Mouse (Mus musculus) adrenal gland, postnatal 4 days (tissue): Measurements from ENCODE around the gene Pi4ka. TPM values are rescaled to one million over a fixed set of nuclear protein-coding genes. Genes with fewer than 3 reads are reported as not detected.

Experiments
- DNase-seq, 2 experiments: peaks; one replicate each; pipeline ENCODE4 v3.0.0; 2021 to 2022; ENCODE audit warnings: low spot score in 2 of 2, mixed read lengths in 2 of 2
- long read RNA-seq, 2 experiments: library from polyadenylated mRNA; stranded (forward); transcript quantifications; one replicate each; pipeline ENCODE4 v2.0.0; 2021
- total RNA-seq, 2 experiments: library from RNA; stranded (reverse); gene quantifications; 2 replicates each; pipeline ENCODE4 v1.2.3; 2021

Pi4ka gene
- 10 to 100 TPM; 65.0 to 70.9 TPM for total RNA-seq
- long read RNA-seq, experiment 1, partial matches to known transcripts: 3 of 7 reads
- long read RNA-seq, experiment 1, other reads (novel, unspliced or antisense): 1 of 7 reads
- long read RNA-seq, experiment 2, partial matches to known transcripts: 18 of 20 reads
- long read RNA-seq, experiment 2, other reads (novel, unspliced or antisense): 2 of 20 reads

- peak; percentile 99 to 100 for DNase-seq
Measured at GRCm38 (mm10) chr16:17405736-17406443, at the start of gene Pi4ka, which contains the start of gene Snap29. Gene Pi4ka (minus strand): TSS chr16:17406314. Gene Snap29 (plus strand): TSS chr16:17405986.

GRCm38 (mm10) chr16:17452373-17452715 lies 46.2 kb upstream of the Pi4ka start:
- DNase-seq: peak in 1 of 2 experiments; percentile 13

- DNase-seq: peak; percentile 94 to 97
Measured at GRCm38 (mm10) chr16:17451541-17452372, 45.6 kb upstream of the Pi4ka start, which contains the start of gene Crkl. Gene Crkl (plus strand): TSS chr16:17451987.

GRCm38 (mm10) chr16:17432576-17432975 lies 26.5 kb upstream of the Pi4ka start:
- DNase-seq: no peak

GRCm38 (mm10) chr16:17423021-17423420 lies 16.9 kb upstream of the Pi4ka start:
- no peak for DNase-seq

- DNase-seq: no peak
Measured at GRCm38 (mm10) chr16:17410209-17410608, 4.1 kb upstream of the Pi4ka start.

- no peak for DNase-seq
Measured at GRCm38 (mm10) chr16:17409046-17409445, 2.9 kb upstream of the Pi4ka start.

- no peak for DNase-seq
Measured at GRCm38 (mm10) chr16:17406512-17407231, 558 bp upstream of the Pi4ka start.

- peak; percentile 31 to 45 for DNase-seq
Measured at GRCm38 (mm10) chr16:17405271-17405696, 830 bp downstream of the Pi4ka start.

- no peak for DNase-seq
Measured at GRCm38 (mm10) chr16:17402855-17403254, 3.3 kb downstream of the Pi4ka start.

- no peak for DNase-seq
Measured at GRCm38 (mm10) chr16:17392784-17393183, 13.3 kb downstream of the Pi4ka start.

GRCm38 (mm10) chr16:17383594-17384326 lies 22.4 kb downstream of the Pi4ka start:
- DNase-seq: no peak

GRCm38 (mm10) chr16:17382306-17382705 lies 23.8 kb downstream of the Pi4ka start:
- no peak for DNase-seq

GRCm38 (mm10) chr16:17358787-17359186 lies 47.3 kb downstream of the Pi4ka start:
- no peak for DNase-seq

- no peak for DNase-seq
Measured at GRCm38 (mm10) chr16:17356031-17356430, 50.1 kb downstream of the Pi4ka start.

- DNase-seq: no peak
Measured at GRCm38 (mm10) chr16:17346766-17347165, 59.3 kb downstream of the Pi4ka start.

GRCm38 (mm10) chr16:17345813-17346155 lies 60.3 kb downstream of the Pi4ka start:
- no peak for DNase-seq

GRCm38 (mm10) chr16:17345141-17345812 lies 60.8 kb downstream of the Pi4ka start:
- DNase-seq: no peak

- no peak for DNase-seq
Measured at GRCm38 (mm10) chr16:17341847-17342246, 64.3 kb downstream of the Pi4ka start.

- DNase-seq: no peak
Measured at GRCm38 (mm10) chr16:17340705-17341104, 65.4 kb downstream of the Pi4ka start.
